Mouse (Mus musculus): ENCODE data around the gene Pmel. TPM values are rescaled to one million over a fixed set of nuclear protein-coding genes. Genes with fewer than 3 reads are reported as not detected.

Gene Pmel
- 1 to 10 TPM in 1 of 2 experiments, under 1 TPM in 1; 0.87 to 1.2 TPM for total RNA-seq (2023)

DNA sequence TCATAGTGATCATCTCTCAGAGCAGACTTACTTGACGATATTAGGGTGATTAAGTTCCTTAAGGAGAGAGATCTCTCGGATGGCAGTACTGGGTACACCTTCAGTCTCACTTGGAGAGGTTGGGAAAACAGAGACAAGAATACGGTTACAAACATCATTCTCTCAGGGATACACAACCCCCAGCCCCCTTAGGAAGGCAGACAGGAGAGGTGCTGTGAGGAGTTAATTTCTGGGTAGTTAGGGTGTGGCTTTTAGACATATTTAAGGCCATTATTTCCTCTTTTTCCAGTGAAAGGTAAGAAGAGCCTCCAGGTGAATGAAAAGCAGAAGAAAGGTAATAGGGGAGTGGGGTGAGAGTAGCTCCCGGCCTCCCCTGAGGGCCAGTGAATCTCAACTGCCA is at the start of gene Pmel:
Gene Pmel, plus strand, starts transcription at position 301 of the 400 bp plus-strand sequence.

GRCm38 (mm10) chr10:128673763-128674468 is 30.1 kb upstream of the Pmel start, which contains the start of gene Suox:
Gene Suox (minus strand): TSS chr10:128674073.

DNA sequence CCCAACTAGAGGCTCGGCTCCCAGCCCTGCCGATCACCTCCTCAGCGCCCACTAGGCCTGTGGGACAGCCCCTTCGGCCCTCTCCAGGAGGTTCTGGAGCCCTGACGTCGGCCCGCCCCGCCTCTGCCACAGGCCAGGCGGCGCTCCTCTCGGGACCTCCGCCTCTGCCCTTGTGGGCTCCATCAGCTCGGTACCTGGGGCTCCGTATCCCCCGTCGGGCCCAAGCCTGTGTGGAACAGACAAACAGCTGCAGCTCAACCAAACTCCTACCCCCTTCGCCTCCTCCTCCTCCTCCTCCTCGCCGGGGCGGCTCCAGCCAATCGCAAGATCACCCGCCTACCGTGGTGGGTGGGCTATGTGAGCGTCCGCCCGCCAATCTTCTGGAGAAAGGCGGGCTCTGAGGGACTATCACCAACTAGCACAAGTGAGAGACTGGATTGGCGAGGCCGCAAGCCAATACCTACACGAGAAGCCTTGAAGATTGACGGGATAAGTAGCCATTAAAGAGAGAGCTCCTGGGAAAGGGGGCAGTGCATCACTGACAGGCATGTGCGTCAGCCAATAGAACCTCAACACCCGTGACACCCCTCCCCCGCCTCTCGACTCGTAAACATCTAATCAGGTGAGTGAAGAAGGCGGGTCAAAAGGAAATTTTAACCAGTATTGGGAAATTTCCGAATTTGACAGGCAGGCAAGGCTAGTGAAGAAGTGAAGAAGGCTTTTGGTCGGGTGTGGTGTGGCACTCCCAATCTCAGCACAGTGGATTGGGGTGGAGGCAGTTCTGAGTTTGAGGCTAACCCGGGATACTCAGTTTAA is 7.8 kb upstream of the Pmel start, which contains the start of gene Rab5b:
Gene Rab5b, minus strand, starts transcription at position 273 of the 816 bp plus-strand sequence.

DNA sequence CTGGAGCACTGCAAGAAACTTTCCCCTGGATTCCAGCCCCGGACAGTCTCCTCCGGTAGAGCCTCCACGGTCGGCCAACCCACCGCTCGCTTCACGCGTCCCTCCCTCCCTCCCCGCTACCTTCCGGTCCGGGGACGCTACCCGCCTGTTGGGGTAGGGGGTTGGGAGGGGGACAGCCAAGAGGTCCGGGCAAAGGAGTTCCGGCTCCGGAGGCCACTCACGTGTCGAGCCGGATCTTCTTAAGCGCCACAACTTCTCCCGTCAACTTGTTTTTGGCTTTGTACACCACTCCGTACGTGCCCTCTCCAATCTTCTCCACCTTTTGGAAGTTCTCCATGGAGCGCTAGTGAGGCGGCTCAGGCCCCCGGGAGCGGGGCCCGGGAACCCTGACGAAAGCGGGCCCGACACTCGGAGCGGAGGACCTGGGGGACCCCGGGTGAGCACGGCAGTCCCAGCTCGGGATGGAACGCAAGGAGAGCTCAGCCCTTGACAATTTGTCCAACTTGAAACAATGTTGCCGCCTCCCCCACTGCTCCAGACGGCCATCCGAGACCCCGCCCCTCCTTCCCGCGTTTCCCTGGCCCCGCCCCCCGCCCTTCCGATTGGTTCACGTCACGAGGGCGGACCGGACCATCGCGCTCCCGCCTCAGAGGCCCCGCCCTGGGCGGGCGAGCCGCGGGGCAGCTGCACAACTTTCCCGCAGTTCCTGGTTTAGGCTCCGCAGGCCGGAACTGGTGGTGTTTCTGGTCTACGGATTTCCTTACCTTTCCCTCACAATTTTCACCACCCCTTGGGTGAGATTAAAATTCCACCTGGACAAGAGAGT is 709 bp downstream of the Pmel start, which contains the start of gene Cdk2:
Gene Cdk2, minus strand, starts transcription at position 541 of the 826 bp plus-strand sequence.

DNA sequence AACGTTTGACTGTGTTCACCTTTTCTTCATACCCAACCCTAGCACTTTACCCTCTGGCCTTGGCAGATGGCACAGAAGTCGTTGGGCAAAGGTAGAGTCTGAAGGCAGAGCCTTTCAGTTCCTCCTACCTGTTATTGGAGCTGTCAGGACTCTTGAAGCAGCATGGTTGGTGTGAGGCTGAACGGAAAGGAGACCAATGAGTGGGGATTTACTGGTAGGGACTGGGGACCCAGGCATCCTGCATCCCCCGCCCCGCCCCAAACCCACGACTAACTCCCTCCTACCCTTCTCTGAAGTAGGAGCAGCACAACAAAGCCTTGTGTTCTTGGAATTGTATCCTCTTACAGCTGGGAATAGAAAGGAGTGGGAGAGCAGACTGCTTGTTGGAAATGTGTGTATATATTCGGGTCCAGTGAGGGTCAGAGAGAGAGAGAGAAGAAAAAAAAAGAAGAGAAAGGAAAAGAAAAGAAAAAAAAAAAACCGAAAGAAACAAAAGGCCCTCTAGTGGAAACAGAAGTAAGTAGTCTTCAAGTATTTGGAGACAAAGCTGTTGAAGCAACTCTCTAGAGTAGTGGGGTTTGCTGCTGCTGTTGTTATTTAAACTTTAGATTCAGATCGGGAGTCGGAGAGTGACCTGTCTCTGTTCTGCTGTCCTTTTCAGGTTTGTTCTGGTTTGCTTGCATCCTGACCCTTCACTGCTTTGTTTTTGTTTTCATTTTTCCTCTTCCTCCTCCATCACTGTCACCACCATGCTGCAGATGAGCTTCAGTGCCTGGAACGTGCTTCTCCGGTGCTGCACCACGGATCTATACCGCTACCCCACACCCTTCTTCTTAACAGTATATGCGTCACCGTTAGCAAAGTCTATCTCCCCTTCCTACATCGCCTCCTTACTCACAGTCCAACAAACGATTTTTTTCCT is 40.9 kb downstream of the Pmel start, which contains the start of gene Dgka:
Gene Dgka, minus strand, starts transcription at position 176 of the 922 bp plus-strand sequence.

GRCm38 (mm10) chr10:128747646-128748251 is 43.8 kb downstream of the Pmel start, which contains the start of gene Pym1:
Gene Pym1 (plus strand): TSS chr10:128747889.

Other genes starting within 250 kb of the Pmel start
- gene Smarcc2, start 244.9 kb upstream of the Pmel start, total RNA-seq (2023): 100 to 1,000 TPM; 167 to 179 TPM
- 100 to 1,000 TPM; 532 to 547 TPM for gene Myl6, start 210.1 kb upstream of the Pmel start, total RNA-seq (2023)
- 1 to 10 TPM in 1 of 2 experiments, not detected in 1; 1.0 TPM for gene Myl6b, start 205.5 kb upstream of the Pmel start, total RNA-seq (2023)
- 100 to 1,000 TPM; 256 to 263 TPM for gene Esyt1, start 178.3 kb upstream of the Pmel start, total RNA-seq (2023)
- 10 to 100 TPM; 64.2 to 67.6 TPM for gene Zc3h10, start 156.4 kb upstream of the Pmel start, total RNA-seq (2023)
- gene Rpl41, start 154.9 kb upstream of the Pmel start, total RNA-seq (2023): 1,000 to 10,000 TPM; 3,633 to 3,680 TPM
- 10 to 100 TPM; 83.0 to 90.6 TPM for gene Pa2g4, start 138.2 kb upstream of the Pmel start, total RNA-seq (2023)
- 1 to 10 TPM; 1.2 to 1.3 TPM for gene Erbb3, start 114.5 kb upstream of the Pmel start, total RNA-seq (2023)
- gene Rps26, start 77.4 kb upstream of the Pmel start, total RNA-seq (2023): 1,000 to 10,000 TPM; 1,119 to 1,137 TPM
- gene Ikzf4, start 58.2 kb upstream of the Pmel start, total RNA-seq (2023): under 1 TPM in 1 of 2 experiments, not detected in 1; 0.32 TPM
- gene Suox, start 30.1 kb upstream of the Pmel start, total RNA-seq (2023): 10 to 100 TPM in 1 of 2 experiments, 1 to 10 TPM in 1; 8.6 to 10.1 TPM
- 10 to 100 TPM; 71.4 to 72.8 TPM for gene Rab5b, start 7.9 kb upstream of the Pmel start, total RNA-seq (2023)
- 10 to 100 TPM; 56.7 to 61.7 TPM for gene Cdk2, start 836 bp downstream of the Pmel start, total RNA-seq (2023)
- gene Dgka, start 40.7 kb downstream of the Pmel start, total RNA-seq (2023): 100 to 1,000 TPM; 188 to 201 TPM
- 10 to 100 TPM; 46.2 to 59.0 TPM for gene Pym1, start 43.7 kb downstream of the Pmel start, total RNA-seq (2023)
- gene Mmp19, start 86.7 kb downstream of the Pmel start, total RNA-seq (2023): not detected
- gene Dnajc14, start 99.9 kb downstream of the Pmel start, total RNA-seq (2023): 10 to 100 TPM; 70.8 to 83.4 TPM
- gene Tmem198b, start 100.2 kb downstream of the Pmel start, total RNA-seq (2023): 10 to 100 TPM; 18.4 to 18.7 TPM
- 10 to 100 TPM; 55.1 to 57.0 TPM for gene Sarnp, start 113.1 kb downstream of the Pmel start, total RNA-seq (2023)
- 10 to 100 TPM; 21.2 to 25.7 TPM for gene Ormdl2, start 117.5 kb downstream of the Pmel start, total RNA-seq (2023)
- 10 to 100 TPM; 53.2 to 61.2 TPM for gene Gdf11, start 187.5 kb downstream of the Pmel start, total RNA-seq (2023)
- gene Cd63, start 196.8 kb downstream of the Pmel start, total RNA-seq (2023): 1 to 10 TPM; 1.2 to 1.7 TPM
- gene Rdh5, start 218.7 kb downstream of the Pmel start, total RNA-seq (2023): 1 to 10 TPM; 6.5 to 8.2 TPM
- 10 to 100 TPM; 67.9 to 70.9 TPM for gene Bloc1s1, start 219.8 kb downstream of the Pmel start, total RNA-seq (2023)
- under 1 TPM in 1 of 2 experiments, not detected in 1; 0.26 TPM for gene Itga7, start 229.6 kb downstream of the Pmel start, total RNA-seq (2023)